Mouse (Mus musculus): Measurements from ENCODE around the gene Zfp354a. TPM values are rescaled to one million over a fixed set of nuclear protein-coding genes. Genes with fewer than 3 reads are reported as not detected.

Gene Zfp354a
- polyA plus RNA-seq, 1 experiment = 3.5 TPM

- Histone ChIP-seq H3K36me3 (ENCODE audit: control insufficient read depth, insufficient read depth, low read length, poor library complexity, severe bottlenecking) (no peaks in the 10 kb centered on the region), H3K4me3 (ENCODE audit: low read depth, low read length) (no peak overlapping the region), H3K27ac (ENCODE audit: insufficient read depth, low read length) (no peak overlapping the region), H3K4me1 (ENCODE audit: control insufficient read depth, insufficient read depth, low read length) (no peaks in the 10 kb centered on the region), H3K9me3 (replicated peaks; ENCODE audit: control insufficient read depth, insufficient read depth, low read length, poor library complexity, severe bottlenecking) (no peaks in the 10 kb centered on the region), H3K9ac (ENCODE audit: low read depth, poor library complexity, severe bottlenecking) (no peak overlapping the region), H3K27me3 (ENCODE audit: control insufficient read depth, insufficient read depth, low read length, poor library complexity, severe bottlenecking) (no peaks in the 10 kb centered on the region)
- TF ChIP-seq CTCF (IDR thresholded peaks at IDR 0.05; ENCODE audit: low read depth, low read length) = no peak
- no peak for TF ChIP-seq EP300 (IDR thresholded peaks at IDR 0.05; ENCODE audit: insufficient read depth, low read depth, low read length)
- TF ChIP-seq POLR2A (IDR thresholded peaks at IDR 0.05; ENCODE audit: insufficient read depth, low read length) = no peak
These were observed 5.8 kb upstream of the Zfp354a start for GRCm38 (mm10) chr11:51053230-51053629.

GRCm38 (mm10) chr11:51059640-51060039 is 583 bp downstream of the Zfp354a start:
- no peaks in the 10 kb centered on the region for H3K36me3 ChIP-seq (ENCODE audit: control insufficient read depth, insufficient read depth, low read length, poor library complexity, severe bottlenecking)

GRCm38 (mm10) chr11:51060981-51061380 is 1.9 kb downstream of the Zfp354a start:
- Histone ChIP-seq H3K9me3 (replicated peaks; ENCODE audit: control insufficient read depth, insufficient read depth, low read length, poor library complexity, severe bottlenecking) (no peaks in the 10 kb centered on the region), H3K4me1 (ENCODE audit: control insufficient read depth, insufficient read depth, low read length) (peaks cover 2% of the 10 kb centered on the region), H3K36me3 (ENCODE audit: control insufficient read depth, insufficient read depth, low read length, poor library complexity, severe bottlenecking) (no peaks in the 10 kb centered on the region), H3K27me3 (ENCODE audit: control insufficient read depth, insufficient read depth, low read length, poor library complexity, severe bottlenecking) (no peaks in the 10 kb centered on the region), H3K9ac (ENCODE audit: low read depth, poor library complexity, severe bottlenecking) (no peak overlapping the region), H3K4me3 (ENCODE audit: low read depth, low read length) (no peak overlapping the region), H3K27ac (ENCODE audit: insufficient read depth, low read length) (no peak overlapping the region)
- TF ChIP-seq POLR2A (IDR thresholded peaks at IDR 0.05; ENCODE audit: insufficient read depth, low read length) (no peak), EP300 (IDR thresholded peaks at IDR 0.05; ENCODE audit: insufficient read depth, low read depth, low read length) (no peak), CTCF (IDR thresholded peaks at IDR 0.05; ENCODE audit: low read depth, low read length) (no peak)

More at GRCm38 (mm10) chr11:51059640-51060039, 583 bp downstream of the Zfp354a start:
- Histone ChIP-seq H3K27ac (ENCODE audit: insufficient read depth, low read length) (no peak overlapping the region), H3K9me3 (replicated peaks; ENCODE audit: control insufficient read depth, insufficient read depth, low read length, poor library complexity, severe bottlenecking) (no peaks in the 10 kb centered on the region), H3K9ac (ENCODE audit: low read depth, poor library complexity, severe bottlenecking) (peak overlapping the region; percentile 42), H3K4me3 (ENCODE audit: low read depth, low read length) (peak overlapping the region; percentile 92), H3K27me3 (ENCODE audit: control insufficient read depth, insufficient read depth, low read length, poor library complexity, severe bottlenecking) (no peaks in the 10 kb centered on the region), H3K4me1 (ENCODE audit: control insufficient read depth, insufficient read depth, low read length) (peaks cover 2% of the 10 kb centered on the region)
- TF ChIP-seq EP300 (IDR thresholded peaks at IDR 0.05; ENCODE audit: insufficient read depth, low read depth, low read length) (no peak), POLR2A (IDR thresholded peaks at IDR 0.05; ENCODE audit: insufficient read depth, low read length) (no peak), CTCF (IDR thresholded peaks at IDR 0.05; ENCODE audit: low read depth, low read length) (no peak)

DNA sequence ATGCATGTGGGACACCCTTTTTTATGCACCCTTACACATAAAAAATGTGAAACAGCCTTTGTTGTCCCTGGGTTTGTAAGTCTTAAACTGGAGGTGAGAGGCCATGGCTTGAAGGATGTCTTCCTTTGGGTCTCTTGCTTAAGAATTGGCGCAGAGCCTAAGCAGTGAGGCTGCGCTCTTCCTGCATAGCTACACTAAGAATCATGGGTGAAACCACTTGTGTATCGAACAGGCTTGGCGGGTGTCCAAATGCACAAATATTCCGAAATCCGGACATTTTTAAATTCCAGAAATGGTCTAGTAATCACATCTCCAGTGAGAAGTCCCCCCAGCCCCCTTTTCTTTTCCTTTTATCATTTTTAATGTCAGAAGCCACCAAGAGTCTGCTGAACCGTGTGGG is 4.2 kb downstream of the Zfp354a start:
- H3K27me3 ChIP-seq (ENCODE audit: control insufficient read depth, insufficient read depth, low read length, poor library complexity, severe bottlenecking) = no peaks in the 10 kb centered on the region
- no peaks in the 10 kb centered on the region for H3K36me3 ChIP-seq (ENCODE audit: control insufficient read depth, insufficient read depth, low read length, poor library complexity, severe bottlenecking)
- H3K4me1 ChIP-seq (ENCODE audit: control insufficient read depth, insufficient read depth, low read length) = peaks cover 2% of the 10 kb centered on the region
- no peak for TF ChIP-seq EP300 (IDR thresholded peaks at IDR 0.05; ENCODE audit: insufficient read depth, low read depth, low read length)
- TF ChIP-seq POLR2A (IDR thresholded peaks at IDR 0.05; ENCODE audit: insufficient read depth, low read length) = no peak
- no peak for TF ChIP-seq CTCF (IDR thresholded peaks at IDR 0.05; ENCODE audit: low read depth, low read length)
- no peak overlapping the region for H3K4me3 ChIP-seq (ENCODE audit: low read depth, low read length)
- no peak overlapping the region for H3K9ac ChIP-seq (ENCODE audit: low read depth, poor library complexity, severe bottlenecking)
- H3K9me3 ChIP-seq (replicated peaks; ENCODE audit: control insufficient read depth, insufficient read depth, low read length, poor library complexity, severe bottlenecking) = no peaks in the 10 kb centered on the region
- H3K27ac ChIP-seq (ENCODE audit: insufficient read depth, low read length) = no peak overlapping the region

DNA sequence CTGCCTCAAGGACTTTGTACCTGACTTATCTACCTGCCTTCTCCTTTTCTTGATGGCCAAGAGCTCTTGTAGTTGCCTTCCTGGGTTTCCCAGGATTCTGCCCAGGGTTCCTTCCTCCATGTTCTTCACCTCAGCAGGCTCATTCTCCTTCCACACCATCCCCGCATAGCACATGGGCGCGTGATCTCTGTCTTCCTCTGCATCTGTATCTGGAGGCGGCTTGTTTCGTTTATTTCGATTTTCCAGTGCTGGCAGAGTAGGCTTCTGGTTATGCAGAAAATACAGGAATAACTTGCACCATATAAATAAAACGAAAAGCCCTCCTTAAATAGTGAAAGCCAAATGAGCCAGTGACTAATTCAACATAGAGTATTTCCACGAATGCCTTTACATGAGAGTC is 4.8 kb downstream of the Zfp354a start:
- Histone ChIP-seq H3K27ac (ENCODE audit: insufficient read depth, low read length) (no peak overlapping the region), H3K9ac (ENCODE audit: low read depth, poor library complexity, severe bottlenecking) (no peak overlapping the region), H3K27me3 (ENCODE audit: control insufficient read depth, insufficient read depth, low read length, poor library complexity, severe bottlenecking) (no peaks in the 10 kb centered on the region), H3K36me3 (ENCODE audit: control insufficient read depth, insufficient read depth, low read length, poor library complexity, severe bottlenecking) (no peaks in the 10 kb centered on the region), H3K4me3 (ENCODE audit: low read depth, low read length) (no peak overlapping the region), H3K4me1 (ENCODE audit: control insufficient read depth, insufficient read depth, low read length) (peaks cover 2% of the 10 kb centered on the region), H3K9me3 (replicated peaks; ENCODE audit: control insufficient read depth, insufficient read depth, low read length, poor library complexity, severe bottlenecking) (no peaks in the 10 kb centered on the region)
- TF ChIP-seq EP300 (IDR thresholded peaks at IDR 0.05; ENCODE audit: insufficient read depth, low read depth, low read length) (no peak), CTCF (IDR thresholded peaks at IDR 0.05; ENCODE audit: low read depth, low read length) (no peak), POLR2A (IDR thresholded peaks at IDR 0.05; ENCODE audit: insufficient read depth, low read length) (no peak)

- no peak for TF ChIP-seq CTCF (IDR thresholded peaks at IDR 0.05; ENCODE audit: low read depth, low read length)
- no peak for TF ChIP-seq EP300 (IDR thresholded peaks at IDR 0.05; ENCODE audit: insufficient read depth, low read depth, low read length)
- no peak for TF ChIP-seq POLR2A (IDR thresholded peaks at IDR 0.05; ENCODE audit: insufficient read depth, low read length)
- Histone ChIP-seq H3K27ac (ENCODE audit: insufficient read depth, low read length) (no peak overlapping the region), H3K4me3 (ENCODE audit: low read depth, low read length) (no peak overlapping the region), H3K9ac (ENCODE audit: low read depth, poor library complexity, severe bottlenecking) (no peak overlapping the region), H3K9me3 (replicated peaks; ENCODE audit: control insufficient read depth, insufficient read depth, low read length, poor library complexity, severe bottlenecking) (no peaks in the 10 kb centered on the region), H3K27me3 (ENCODE audit: control insufficient read depth, insufficient read depth, low read length, poor library complexity, severe bottlenecking) (no peaks in the 10 kb centered on the region), H3K36me3 (ENCODE audit: control insufficient read depth, insufficient read depth, low read length, poor library complexity, severe bottlenecking) (no peaks in the 10 kb centered on the region), H3K4me1 (ENCODE audit: control insufficient read depth, insufficient read depth, low read length) (no peaks in the 10 kb centered on the region)
These were observed 25.5 kb downstream of the Zfp354a start for GRCm38 (mm10) chr11:51084527-51084926.

All from ES-Bruce4 (cell line).